Mouse (Mus musculus): Measurements from ENCODE around the gene Serpina3c. TPM values are rescaled to one million over a fixed set of nuclear protein-coding genes. Genes with fewer than 3 reads are reported as not detected.

The Serpina3c gene
- polyA plus RNA-seq, 1 experiment from 2014 or later, result 0.04 TPM

DNA sequence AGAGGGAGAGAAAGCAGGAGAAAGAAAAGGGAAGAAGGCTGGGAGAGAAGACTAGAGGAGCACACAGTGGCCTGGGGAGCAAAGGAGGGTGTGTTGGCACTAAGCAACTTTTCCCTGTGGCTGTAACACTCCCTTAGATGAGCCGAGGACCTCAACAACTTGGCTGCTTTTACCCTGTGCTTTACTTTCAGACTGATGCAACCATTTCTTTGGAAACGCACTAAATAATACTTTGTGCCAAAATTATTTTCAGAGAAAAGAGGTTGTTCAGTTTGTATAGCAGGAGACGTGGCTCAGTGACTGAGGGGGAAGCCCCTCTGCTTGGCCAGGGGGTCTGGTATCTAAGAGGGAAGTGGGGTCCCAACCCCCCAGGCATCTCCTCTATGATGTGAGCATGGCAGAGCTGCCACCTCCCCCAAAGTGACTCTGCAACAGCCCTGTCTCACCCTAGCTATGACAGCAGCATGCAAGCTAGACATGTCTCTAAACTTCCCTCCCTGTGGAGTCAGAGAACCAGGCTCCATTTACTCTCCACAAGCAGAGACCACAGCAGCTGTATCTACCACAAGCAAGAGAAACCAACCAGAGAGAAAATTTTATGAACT lies 527 bp downstream of the Serpina3c start:
- Histone ChIP-seq H3K9me3 (replicated peaks; ENCODE audit: control insufficient read depth, low read length) (no peaks in the 10 kb centered on the region), H3K4me1 (ENCODE audit: control insufficient read depth, low read depth, low read length) (no peaks in the 10 kb centered on the region), H3K9ac (ENCODE audit: low read depth, low read length) (no peak overlapping the region), H3K27ac (ENCODE audit: low read length) (no peak overlapping the region), H3K27me3 (ENCODE audit: control insufficient read depth, insufficient read depth, low read depth, low read length) (no peaks in the 10 kb centered on the region), H3K4me2 (ENCODE audit: low read depth, low read length) (no peak overlapping the region), H3K4me3 (ENCODE audit: low read depth, low read length) (no peak overlapping the region), H3K36me3 (ENCODE audit: control insufficient read depth, insufficient read depth) (no peaks in the 10 kb centered on the region)
- 41% methylated on average over 3 of the region's 3 CpGs for WGBS (ENCODE audit: insufficient replicate concordance)
- ATAC-seq (ENCODE audit: low read depth), result no peak

GRCm38 (mm10) chr12:104151989-104152388 lies 1.7 kb downstream of the Serpina3c start:
- H3K4me1 ChIP-seq (ENCODE audit: control insufficient read depth, low read depth, low read length), result no peaks in the 10 kb centered on the region
- no peak for ATAC-seq (ENCODE audit: low read depth)
- 50% methylated on average over 2 of the region's 2 CpGs for WGBS (ENCODE audit: insufficient replicate concordance)
- H3K9me3 ChIP-seq (replicated peaks; ENCODE audit: control insufficient read depth, low read length), result no peaks in the 10 kb centered on the region
- H3K9ac ChIP-seq (ENCODE audit: low read depth, low read length), result no peak overlapping the region
- no peak overlapping the region for H3K4me2 ChIP-seq (ENCODE audit: low read depth, low read length)
- no peaks in the 10 kb centered on the region for H3K36me3 ChIP-seq (ENCODE audit: control insufficient read depth, insufficient read depth)
- H3K4me3 ChIP-seq (ENCODE audit: low read depth, low read length), result no peak overlapping the region
- H3K27ac ChIP-seq (ENCODE audit: low read length), result no peak overlapping the region
- H3K27me3 ChIP-seq (ENCODE audit: control insufficient read depth, insufficient read depth, low read depth, low read length), result no peaks in the 10 kb centered on the region

DNA sequence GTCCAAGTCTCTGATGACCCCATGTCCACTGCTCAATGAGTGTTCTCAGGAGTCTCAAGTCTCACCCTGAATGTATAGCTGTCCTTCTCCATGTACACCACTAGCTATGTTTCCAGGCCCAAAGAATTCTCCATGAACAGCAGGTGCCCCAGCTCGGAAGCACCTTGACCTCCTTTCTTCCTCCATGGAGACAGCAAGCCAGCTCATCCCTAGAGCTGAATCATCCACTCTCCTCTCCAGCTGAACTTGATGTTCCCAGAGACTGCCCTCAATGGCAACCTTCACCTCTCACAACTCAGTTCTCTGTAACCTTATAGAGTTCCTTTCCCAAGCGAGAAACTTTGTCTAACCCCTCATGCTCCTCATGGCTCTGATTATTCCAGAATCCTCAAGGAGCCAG lies 8.1 kb downstream of the Serpina3c start:
- no peaks in the 10 kb centered on the region for H3K27me3 ChIP-seq (ENCODE audit: control insufficient read depth, insufficient read depth, low read depth, low read length)
- 54% methylated on average over 2 of the region's 2 CpGs for WGBS (ENCODE audit: insufficient replicate concordance)
- no peak overlapping the region for H3K4me2 ChIP-seq (ENCODE audit: low read depth, low read length)
- H3K36me3 ChIP-seq (ENCODE audit: control insufficient read depth, insufficient read depth), result no peaks in the 10 kb centered on the region
- ATAC-seq (ENCODE audit: low read depth), result no peak
- no peak overlapping the region for H3K4me3 ChIP-seq (ENCODE audit: low read depth, low read length)
- no peaks in the 10 kb centered on the region for H3K4me1 ChIP-seq (ENCODE audit: control insufficient read depth, low read depth, low read length)
- no peak overlapping the region for H3K9ac ChIP-seq (ENCODE audit: low read depth, low read length)
- no peak overlapping the region for H3K27ac ChIP-seq (ENCODE audit: low read length)
- no peaks in the 10 kb centered on the region for H3K9me3 ChIP-seq (replicated peaks; ENCODE audit: control insufficient read depth, low read length)

DNA sequence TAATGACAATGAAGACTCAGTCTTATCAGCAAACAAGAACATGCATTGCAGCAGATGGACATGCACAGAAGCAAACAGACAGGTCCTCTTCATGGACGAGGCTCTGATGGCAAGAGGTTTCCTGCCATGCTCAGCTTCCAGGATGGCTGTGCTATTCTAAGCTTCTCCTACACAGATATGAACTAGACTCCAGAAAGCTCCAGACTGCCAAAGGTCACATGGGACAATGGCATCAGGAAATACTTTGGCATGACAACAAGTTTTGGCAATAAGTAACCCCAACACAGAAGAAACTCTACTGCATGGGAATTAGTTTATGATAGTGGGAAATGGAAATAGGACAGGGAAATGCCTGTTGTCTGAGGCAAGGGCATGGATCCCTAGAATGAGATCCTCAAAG lies 10.4 kb downstream of the Serpina3c start:
- no peak overlapping the region for H3K9ac ChIP-seq (ENCODE audit: low read depth, low read length)
- no peaks in the 10 kb centered on the region for H3K36me3 ChIP-seq (ENCODE audit: control insufficient read depth, insufficient read depth)
- no peak overlapping the region for H3K4me3 ChIP-seq (ENCODE audit: low read depth, low read length)
- H3K27me3 ChIP-seq (ENCODE audit: control insufficient read depth, insufficient read depth, low read depth, low read length), result no peaks in the 10 kb centered on the region
- no peaks in the 10 kb centered on the region for H3K9me3 ChIP-seq (replicated peaks; ENCODE audit: control insufficient read depth, low read length)
- H3K4me2 ChIP-seq (ENCODE audit: low read depth, low read length), result no peak overlapping the region
- H3K4me1 ChIP-seq (ENCODE audit: control insufficient read depth, low read depth, low read length), result no peaks in the 10 kb centered on the region
- no peak overlapping the region for H3K27ac ChIP-seq (ENCODE audit: low read length)
- 41% methylated on average over 1 of the region's 1 CpGs for WGBS (ENCODE audit: insufficient replicate concordance)
- ATAC-seq (ENCODE audit: low read depth), result no peak

DNA sequence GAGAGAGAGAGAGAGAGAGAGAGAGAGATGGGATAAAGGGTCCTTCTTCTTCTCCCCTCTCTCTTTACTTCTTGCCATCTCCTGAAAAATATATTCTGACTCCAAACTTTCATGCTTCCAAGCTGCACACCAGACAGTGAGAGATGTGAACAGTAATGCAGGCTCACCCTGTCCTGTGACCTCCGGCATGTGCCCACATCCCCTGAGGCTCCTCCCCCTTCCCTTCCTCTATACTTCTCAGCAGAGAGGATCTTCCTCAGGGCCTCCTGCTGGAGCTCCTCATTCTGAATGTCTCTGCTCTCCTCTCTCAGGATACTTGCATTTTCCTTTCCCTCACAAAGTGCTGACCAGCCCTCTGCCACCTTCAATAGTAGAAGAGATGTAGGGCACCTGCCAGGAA lies 11.2 kb downstream of the Serpina3c start:
- Histone ChIP-seq H3K9ac (ENCODE audit: low read depth, low read length) (no peak overlapping the region), H3K4me2 (ENCODE audit: low read depth, low read length) (no peak overlapping the region), H3K27ac (ENCODE audit: low read length) (no peak overlapping the region), H3K4me1 (ENCODE audit: control insufficient read depth, low read depth, low read length) (no peaks in the 10 kb centered on the region), H3K4me3 (ENCODE audit: low read depth, low read length) (no peak overlapping the region), H3K9me3 (replicated peaks; ENCODE audit: control insufficient read depth, low read length) (no peaks in the 10 kb centered on the region), H3K36me3 (ENCODE audit: control insufficient read depth, insufficient read depth) (no peaks in the 10 kb centered on the region), H3K27me3 (ENCODE audit: control insufficient read depth, insufficient read depth, low read depth, low read length) (no peaks in the 10 kb centered on the region)
- 21% methylated on average over 1 of the region's 1 CpGs for WGBS (ENCODE audit: insufficient replicate concordance)
- ATAC-seq (ENCODE audit: low read depth), result no peak

DNA sequence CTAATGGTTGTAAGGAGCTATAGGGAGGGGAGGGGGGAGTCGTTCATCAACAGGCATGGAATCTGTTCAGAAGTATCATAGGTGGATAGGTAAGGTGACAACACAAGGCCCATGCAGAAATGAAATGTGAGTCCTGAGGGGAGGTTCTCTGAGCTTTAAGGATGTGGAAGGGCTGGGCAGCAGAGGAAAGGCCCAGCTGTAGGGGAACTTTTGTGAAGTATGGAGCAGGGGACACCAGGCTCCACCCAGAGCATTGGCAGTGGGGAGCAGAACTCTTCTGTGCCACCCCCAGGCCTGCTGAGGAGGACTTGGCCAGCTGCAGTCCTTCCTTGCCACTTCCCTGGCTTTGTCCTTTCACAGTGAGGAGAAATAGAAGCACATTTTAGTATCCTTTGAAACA lies 12.2 kb downstream of the Serpina3c start:
- WGBS (ENCODE audit: insufficient replicate concordance), result 39% methylated on average over 1 of the region's 1 CpGs
- no peak for ATAC-seq (ENCODE audit: low read depth)
- Histone ChIP-seq H3K27ac (ENCODE audit: low read length) (no peak overlapping the region), H3K36me3 (ENCODE audit: control insufficient read depth, insufficient read depth) (no peaks in the 10 kb centered on the region), H3K27me3 (ENCODE audit: control insufficient read depth, insufficient read depth, low read depth, low read length) (no peaks in the 10 kb centered on the region), H3K9ac (ENCODE audit: low read depth, low read length) (no peak overlapping the region), H3K4me1 (ENCODE audit: control insufficient read depth, low read depth, low read length) (no peaks in the 10 kb centered on the region), H3K9me3 (replicated peaks; ENCODE audit: control insufficient read depth, low read length) (no peaks in the 10 kb centered on the region), H3K4me2 (ENCODE audit: low read depth, low read length) (no peak overlapping the region), H3K4me3 (ENCODE audit: low read depth, low read length) (no peak overlapping the region)

GRCm38 (mm10) chr12:104140543-104141103 lies 13.0 kb downstream of the Serpina3c start:
- no peaks in the 10 kb centered on the region for H3K27me3 ChIP-seq (ENCODE audit: control insufficient read depth, insufficient read depth, low read depth, low read length)
- H3K9me3 ChIP-seq (replicated peaks; ENCODE audit: control insufficient read depth, low read length), result no peaks in the 10 kb centered on the region
- no peak overlapping the region for H3K4me2 ChIP-seq (ENCODE audit: low read depth, low read length)
- H3K4me1 ChIP-seq (ENCODE audit: control insufficient read depth, low read depth, low read length), result no peaks in the 10 kb centered on the region
- H3K36me3 ChIP-seq (ENCODE audit: control insufficient read depth, insufficient read depth), result no peaks in the 10 kb centered on the region
- no peak for ATAC-seq (ENCODE audit: low read depth)
- WGBS (ENCODE audit: insufficient replicate concordance), result 62% methylated on average over 4 of the region's 4 CpGs
- no peak overlapping the region for H3K27ac ChIP-seq (ENCODE audit: low read length)
- H3K9ac ChIP-seq (ENCODE audit: low read depth, low read length), result no peak overlapping the region
- no peak overlapping the region for H3K4me3 ChIP-seq (ENCODE audit: low read depth, low read length)

- Histone ChIP-seq H3K4me3 (ENCODE audit: low read depth, low read length) (no peak overlapping the region), H3K4me2 (ENCODE audit: low read depth, low read length) (no peak overlapping the region), H3K9me3 (replicated peaks; ENCODE audit: control insufficient read depth, low read length) (no peaks in the 10 kb centered on the region), H3K36me3 (ENCODE audit: control insufficient read depth, insufficient read depth) (no peaks in the 10 kb centered on the region), H3K27me3 (ENCODE audit: control insufficient read depth, insufficient read depth, low read depth, low read length) (no peaks in the 10 kb centered on the region), H3K9ac (ENCODE audit: low read depth, low read length) (no peak overlapping the region), H3K4me1 (ENCODE audit: control insufficient read depth, low read depth, low read length) (no peaks in the 10 kb centered on the region), H3K27ac (ENCODE audit: low read length) (no peak overlapping the region)
- ATAC-seq (ENCODE audit: low read depth), result no peak
- 70% methylated on average over 2 of the region's 2 CpGs for WGBS (ENCODE audit: insufficient replicate concordance)
Measured at GRCm38 (mm10) chr12:104138216-104138615, 15.5 kb downstream of the Serpina3c start.

DNA sequence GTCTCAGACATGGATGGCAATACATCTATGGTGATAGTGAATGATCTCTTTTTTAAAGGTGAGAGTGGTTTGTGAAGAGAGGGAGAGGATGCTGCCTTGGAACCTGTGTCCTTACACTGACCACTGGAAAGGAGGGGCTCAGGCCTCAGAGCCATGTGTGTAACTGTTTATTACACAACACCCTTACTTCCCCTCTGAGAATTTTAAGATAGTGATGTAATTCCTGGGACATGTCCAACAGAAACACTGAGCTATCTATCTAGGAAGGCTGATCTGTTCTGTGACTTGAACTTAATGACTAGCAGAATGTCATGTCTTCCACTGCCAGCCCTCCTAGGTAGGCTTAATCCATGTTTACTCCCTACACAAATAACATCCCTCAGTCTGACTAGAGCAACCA lies 22.6 kb downstream of the Serpina3c start:
- H3K4me3 ChIP-seq (ENCODE audit: low read depth, low read length), result no peak overlapping the region
- no peak overlapping the region for H3K27ac ChIP-seq (ENCODE audit: low read length)
- no peaks in the 10 kb centered on the region for H3K36me3 ChIP-seq (ENCODE audit: control insufficient read depth, insufficient read depth)
- no peak overlapping the region for H3K9ac ChIP-seq (ENCODE audit: low read depth, low read length)
- H3K9me3 ChIP-seq (replicated peaks; ENCODE audit: control insufficient read depth, low read length), result no peaks in the 10 kb centered on the region
- H3K27me3 ChIP-seq (ENCODE audit: control insufficient read depth, insufficient read depth, low read depth, low read length), result no peaks in the 10 kb centered on the region
- ATAC-seq (ENCODE audit: low read depth), result no peak; the same call in 1 of the 2 replicates
- H3K4me1 ChIP-seq (ENCODE audit: control insufficient read depth, low read depth, low read length), result no peaks in the 10 kb centered on the region
- no peak overlapping the region for H3K4me2 ChIP-seq (ENCODE audit: low read depth, low read length)

Data from liver, embryonic 16.5 days (tissue).